Mouse (Mus musculus) ES-Bruce4 (cell line): Measurements from ENCODE around the gene M1ap. TPM values are rescaled to one million over a fixed set of nuclear protein-coding genes. Genes with fewer than 3 reads are reported as not detected.

Experiments
- H3K27ac ChIP-seq: 2 replicates; pipeline ENCODE4 v1.5.1; 2012; ENCODE audit warnings: low read length, inconsistent platforms; ENCODE audit not compliant: insufficient read depth
- H3K27me3 ChIP-seq: 2 replicates; pipeline ENCODE4 v1.6.1; 2012; ENCODE audit warnings: mild to moderate bottlenecking, low read length, inconsistent platforms; ENCODE audit not compliant: control insufficient read depth, poor library complexity, insufficient read depth, severe bottlenecking
- H3K36me3 ChIP-seq: 2 replicates; pipeline ENCODE4 v1.6.1; 2012; ENCODE audit warnings: inconsistent platforms, mild to moderate bottlenecking, low read length, moderate library complexity; ENCODE audit not compliant: control insufficient read depth, poor library complexity, insufficient read depth, severe bottlenecking
- H3K4me1 ChIP-seq: one replicate; pipeline ENCODE4 v1.8.1; 2011; ENCODE audit warnings: low read length; ENCODE audit not compliant: control insufficient read depth, insufficient read depth
- H3K4me3 ChIP-seq: 2 replicates; pipeline ENCODE4 v1.5.1; 2011; ENCODE audit warnings: low read depth, mild to moderate bottlenecking, low read length
- H3K9ac ChIP-seq: 2 replicates; pipeline ENCODE4 v1.6.1; 2012; ENCODE audit warnings: low read depth, mild to moderate bottlenecking, inconsistent platforms; ENCODE audit not compliant: poor library complexity, severe bottlenecking
- H3K9me3 ChIP-seq: replicated peaks from 2 replicates; pipeline ENCODE4 v1.6.1; 2012; ENCODE audit warnings: mild to moderate bottlenecking, low read length, inconsistent platforms; ENCODE audit not compliant: control insufficient read depth, poor library complexity, insufficient read depth, severe bottlenecking
- CTCF ChIP-seq: IDR thresholded peaks from one replicate; pipeline ENCODE4 v1.8.1; 2011; ENCODE audit warnings: low read depth, low read length
- EP300 ChIP-seq: IDR thresholded peaks from 2 replicates; pipeline ENCODE4 v1.6.1; 2011; ENCODE audit warnings: low read depth, low read length; ENCODE audit not compliant: insufficient read depth
- POLR2A ChIP-seq: IDR thresholded peaks from one replicate; pipeline ENCODE4 v1.8.1; 2011; ENCODE audit warnings: low read length; ENCODE audit not compliant: insufficient read depth
- polyA plus RNA-seq: library from polyadenylated mRNA; stranded (reverse); fragments of >200 nt; gene quantifications from 2 replicates; pipeline ENCODE4 v1.2.4, GENCODE M21; 2011; ENCODE audit warnings: low read depth; ENCODE audit not compliant: missing spikeins, insufficient read depth, insufficient read length

Gene M1ap
- polyA plus RNA-seq, 1 experiment = 2.2 TPM

DNA sequence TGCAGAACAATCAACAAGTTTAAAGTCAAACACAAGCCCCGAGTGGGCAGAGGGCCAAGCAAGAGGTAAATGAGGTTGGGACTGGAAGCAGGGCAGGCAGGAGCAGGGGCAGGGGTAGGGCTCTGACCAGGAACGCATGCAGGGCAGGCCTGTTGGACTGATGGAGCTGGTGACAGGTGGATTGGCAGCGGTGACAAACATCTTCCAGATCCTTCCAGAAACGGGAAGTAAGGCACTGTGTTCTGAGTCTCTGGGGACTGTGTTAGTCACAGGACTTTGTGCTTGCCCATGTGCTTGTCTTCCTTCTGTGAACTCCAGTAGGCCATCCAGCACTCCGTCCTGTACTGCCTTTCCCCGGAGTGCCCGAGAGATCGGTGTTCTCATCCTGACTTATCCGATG is 98.0 kb downstream of the M1ap start:
- no peaks in the 10 kb centered on the region for H3K4me1 ChIP-seq

GRCm38 (mm10) chr6:83049367-83049766 is 102.7 kb downstream of the M1ap start:
- Histone ChIP-seq H3K27me3 (no peaks in the 10 kb centered on the region), H3K9me3 (no peaks in the 10 kb centered on the region), H3K27ac (no peak overlapping the region), H3K9ac (no peak overlapping the region), H3K4me3 (no peak overlapping the region), H3K4me1 (no peaks in the 10 kb centered on the region), H3K36me3 (no peaks in the 10 kb centered on the region)
- TF ChIP-seq EP300 = no peak
- TF ChIP-seq CTCF = no peak
- TF ChIP-seq POLR2A = no peak

More for the DNA sequence above, 98.0 kb downstream of the M1ap start:
- no peak for TF ChIP-seq CTCF
- no peak for TF ChIP-seq POLR2A
- no peak for TF ChIP-seq EP300
- H3K27ac ChIP-seq = no peak overlapping the region
- H3K36me3 ChIP-seq = no peaks in the 10 kb centered on the region
- no peaks in the 10 kb centered on the region for H3K9me3 ChIP-seq
- H3K4me3 ChIP-seq = no peak overlapping the region
- no peaks in the 10 kb centered on the region for H3K27me3 ChIP-seq
- H3K9ac ChIP-seq = no peak overlapping the region

- TF ChIP-seq EP300 = no peak
- TF ChIP-seq POLR2A = no peak
- no peak for TF ChIP-seq CTCF
- Histone ChIP-seq H3K27me3 (no peaks in the 10 kb centered on the region), H3K36me3 (peaks cover 5% of the 10 kb centered on the region; the same call in 1 of the 2 replicates), H3K4me1 (peaks cover 4% of the 10 kb centered on the region), H3K9ac (peak overlapping the region; percentile 69), H3K9me3 (no peaks in the 10 kb centered on the region), H3K27ac (no peak overlapping the region), H3K4me3 (peak overlapping the region; percentile 80)
These were observed 106.6 kb downstream of the M1ap start for GRCm38 (mm10) chr6:83053136-83053960.

DNA sequence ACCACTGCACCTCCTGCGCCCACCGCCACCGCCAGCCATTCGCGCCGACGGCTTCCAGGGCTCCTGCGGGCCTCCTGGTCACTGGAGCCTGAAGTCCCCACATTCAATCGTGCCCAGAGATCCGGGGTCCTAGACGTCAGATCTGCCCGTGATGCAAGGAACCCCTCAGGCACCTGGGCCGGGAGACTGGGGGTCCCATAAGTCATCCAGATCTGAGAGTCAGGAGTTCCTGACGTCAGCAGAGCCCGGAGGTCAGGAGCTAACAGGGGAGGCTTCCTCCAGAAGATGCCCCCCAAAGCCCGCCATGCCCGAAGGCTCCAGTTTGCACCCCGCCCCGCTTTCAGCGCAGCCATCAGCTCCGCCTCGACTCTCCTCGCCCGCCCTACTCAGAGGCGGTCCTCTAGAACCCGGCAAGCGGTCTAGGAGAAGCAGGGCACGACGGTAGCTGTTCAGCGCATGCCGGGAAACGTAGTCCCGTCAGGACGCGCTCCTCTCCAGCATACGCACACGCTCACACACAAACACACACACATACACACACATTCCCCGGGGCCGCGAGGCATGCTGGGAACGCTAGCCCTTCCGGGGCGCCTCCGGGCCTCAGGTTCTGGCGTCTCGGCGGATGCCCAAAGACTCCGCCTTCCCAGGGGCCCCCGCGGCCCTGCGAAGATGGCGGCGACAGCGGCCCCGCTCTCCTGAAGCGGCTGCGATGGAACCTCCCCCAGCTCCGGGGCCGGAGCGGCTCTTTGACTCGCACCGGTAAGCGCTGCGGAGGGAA is 107.6 kb downstream of the M1ap start, which contains the start of gene Aup1:
TSS of gene Aup1 (plus strand) at position 448 of the 778 bp plus-strand sequence.
- peaks cover 4% of the 10 kb centered on the region for H3K4me1 ChIP-seq
- H3K9ac ChIP-seq = peak within 1 kb of the TSS; percentile 91
- peak within 1 kb of the TSS; percentile 80 for H3K4me3 ChIP-seq
- H3K27me3 ChIP-seq = no peaks in the 10 kb centered on the region
- 0 out of 2 replicates have a peak within 1 kb of the TSS, but pooled peaks have one; percentile 5 for H3K27ac ChIP-seq
- H3K9me3 ChIP-seq = no peaks in the 10 kb centered on the region
- TF ChIP-seq EP300 (peak; percentile 54; the same call in 1 of the 2 replicates), CTCF (no peak), POLR2A (peak; percentile 58)
- H3K36me3 ChIP-seq = peaks cover 5% of the 10 kb centered on the region; the same call in 1 of the 2 replicates

GRCm38 (mm10) chr6:83054871-83055431 is 108.2 kb downstream of the M1ap start, which contains the start of gene Htra2:
TSS of gene Htra2 (minus strand) at chr6:83055273.
- H3K27ac ChIP-seq = 0 out of 2 replicates have a peak within 1 kb of the TSS, but pooled peaks have one; percentile 5
- H3K9me3 ChIP-seq = no peaks in the 10 kb centered on the region
- H3K27me3 ChIP-seq = no peaks in the 10 kb centered on the region
- H3K36me3 ChIP-seq = peaks cover 5% of the 10 kb centered on the region; the same call in 1 of the 2 replicates
- TF ChIP-seq POLR2A (no peak), EP300 (no peak), CTCF (peak; percentile 65)
- H3K4me1 ChIP-seq = peaks cover 4% of the 10 kb centered on the region
- peak within 1 kb of the TSS; percentile 91 for H3K9ac ChIP-seq
- H3K4me3 ChIP-seq = peak within 1 kb of the TSS; percentile 80
